Mouse (Mus musculus): ENCODE measurements at regions not wholly inside any gene's neighbourhood (a gene's known extent, or its start where the extent isn't known, plus 50 kb on each side); places are given as distances from the start of the nearest gene placed in this dataset.

DNA sequence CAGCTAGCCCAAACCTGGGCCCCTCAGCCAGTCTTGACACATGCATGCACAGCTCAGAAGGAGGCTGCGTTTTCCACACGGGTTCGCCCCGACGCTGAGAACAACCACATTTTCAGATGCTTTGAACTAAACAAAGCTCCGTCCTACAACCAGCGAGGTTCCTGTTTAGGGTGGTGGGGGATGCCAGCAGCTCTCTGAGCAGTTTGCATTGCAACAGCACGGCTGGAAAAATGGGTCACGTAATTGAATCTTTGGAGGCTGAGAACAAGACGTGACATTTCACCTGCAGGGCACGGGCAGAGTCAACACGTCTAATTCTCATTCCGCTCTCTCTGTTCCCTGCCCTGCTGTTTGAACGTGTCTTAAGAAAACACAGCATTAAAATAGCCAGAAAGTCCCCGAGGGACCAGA lies 119.2 kb downstream of the Syk start:
- no peak for DNase-seq (ENCODE audit: low spot score in 2 of 2)

- DNase-seq (ENCODE audit: low spot score in 2 of 2): no peak
Measured at GRCm38 (mm10) chr13:52703401-52704164, 120.6 kb downstream of the Syk start.

DNA sequence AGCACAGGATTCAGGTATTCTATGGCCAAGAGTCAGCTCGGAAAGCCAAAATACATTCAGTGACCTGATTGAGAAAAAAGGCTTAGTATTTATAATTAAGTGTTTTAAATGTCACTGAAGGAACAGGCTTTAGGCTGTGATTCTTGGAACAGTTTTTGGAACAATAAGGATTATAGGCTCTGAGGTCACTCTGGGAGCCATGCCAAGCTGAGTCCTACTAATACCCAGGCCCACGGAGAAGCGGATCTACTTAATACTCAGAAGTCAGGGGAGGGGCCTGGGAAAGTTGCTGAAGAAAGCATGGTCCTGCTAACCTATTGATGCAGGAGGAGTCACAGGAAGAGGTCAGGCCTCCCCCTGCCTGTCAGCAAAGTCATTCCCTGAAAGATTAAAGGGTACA lies 121.7 kb downstream of the Syk start:
- DNase-seq (ENCODE audit: low spot score in 2 of 2): no peak

DNA sequence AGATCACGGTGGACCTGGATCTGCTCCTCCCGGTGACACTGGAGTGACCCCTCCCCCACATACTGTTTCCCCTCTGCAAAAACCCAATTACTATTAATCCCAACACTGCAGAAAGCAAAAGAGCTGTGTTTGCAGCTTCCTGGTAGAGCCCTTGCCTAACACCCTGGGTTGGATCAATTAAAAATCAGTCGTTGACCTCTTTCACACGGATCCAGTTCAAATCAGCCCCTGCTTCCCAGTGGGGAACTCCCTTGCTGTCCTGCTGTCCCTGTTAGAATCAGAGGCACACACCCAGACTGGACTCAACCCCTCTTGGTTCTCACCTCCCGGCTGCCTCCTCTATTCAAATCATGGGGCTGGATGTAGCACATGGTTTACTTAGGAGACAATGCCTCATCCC lies 126.6 kb downstream of the Syk start:
- no peak for DNase-seq (ENCODE audit: low spot score in 2 of 2)

- peak; percentile 46 to 84 for DNase-seq (ENCODE audit: low spot score in 2 of 2)
Measured at GRCm38 (mm10) chr13:52711713-52712369, 128.9 kb downstream of the Syk start.

GRCm38 (mm10) chr13:52721463-52721862 lies 138.5 kb downstream of the Syk start:
- DNase-seq (ENCODE audit: low spot score in 2 of 2): no peak

GRCm38 (mm10) chr13:52722718-52723117 lies 139.7 kb downstream of the Syk start:
- no peak for DNase-seq (ENCODE audit: low spot score in 2 of 2)

DNA sequence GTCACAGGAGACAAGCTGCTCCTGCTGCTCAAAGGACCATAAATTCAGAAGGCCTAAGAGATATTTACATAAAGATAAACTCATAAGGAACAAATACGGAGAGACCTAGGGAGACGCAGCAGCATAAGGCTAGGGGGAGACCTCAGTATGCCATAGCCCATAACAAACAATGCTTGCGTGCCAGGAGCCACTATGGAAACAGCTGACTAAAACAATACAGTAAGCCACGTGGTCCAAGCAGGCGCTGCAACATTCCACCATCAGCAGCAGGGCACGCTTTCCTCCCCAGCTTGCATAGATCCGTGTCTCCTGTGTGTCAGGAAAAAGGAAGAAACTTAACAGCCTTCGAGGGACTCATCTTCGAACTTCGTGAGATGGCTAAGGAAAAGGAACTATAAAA lies 143.1 kb downstream of the Syk start:
- no peak for DNase-seq (ENCODE audit: low spot score in 2 of 2)

- no peak for DNase-seq (ENCODE audit: low spot score in 2 of 2)
Measured at GRCm38 (mm10) chr13:52726525-52726924, 143.6 kb downstream of the Syk start.

DNA sequence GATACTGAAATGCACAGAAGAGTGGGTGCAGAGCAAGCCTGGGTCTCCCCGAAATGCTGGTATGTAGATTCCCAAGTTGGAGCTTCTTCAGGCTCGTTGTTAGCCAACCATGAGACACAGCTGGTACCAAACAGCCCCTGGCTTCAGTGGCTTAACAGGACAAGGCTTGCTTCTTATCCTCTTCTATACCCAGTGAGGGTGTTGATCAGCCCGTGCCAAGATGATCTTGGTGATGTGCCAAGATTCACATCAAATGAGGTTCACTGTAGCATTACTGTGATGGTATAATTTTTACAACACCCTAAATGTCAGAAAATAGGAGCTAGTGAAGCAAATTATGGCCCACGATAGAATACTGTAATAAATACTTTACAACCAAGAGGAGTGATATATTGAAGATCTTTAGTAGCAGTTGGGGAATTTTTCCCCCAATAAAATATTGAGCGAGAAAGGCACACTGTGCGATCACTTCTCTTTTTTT lies 152.5 kb downstream of the Syk start:
- DNase-seq (ENCODE audit: low spot score in 2 of 2): no peak

DNA sequence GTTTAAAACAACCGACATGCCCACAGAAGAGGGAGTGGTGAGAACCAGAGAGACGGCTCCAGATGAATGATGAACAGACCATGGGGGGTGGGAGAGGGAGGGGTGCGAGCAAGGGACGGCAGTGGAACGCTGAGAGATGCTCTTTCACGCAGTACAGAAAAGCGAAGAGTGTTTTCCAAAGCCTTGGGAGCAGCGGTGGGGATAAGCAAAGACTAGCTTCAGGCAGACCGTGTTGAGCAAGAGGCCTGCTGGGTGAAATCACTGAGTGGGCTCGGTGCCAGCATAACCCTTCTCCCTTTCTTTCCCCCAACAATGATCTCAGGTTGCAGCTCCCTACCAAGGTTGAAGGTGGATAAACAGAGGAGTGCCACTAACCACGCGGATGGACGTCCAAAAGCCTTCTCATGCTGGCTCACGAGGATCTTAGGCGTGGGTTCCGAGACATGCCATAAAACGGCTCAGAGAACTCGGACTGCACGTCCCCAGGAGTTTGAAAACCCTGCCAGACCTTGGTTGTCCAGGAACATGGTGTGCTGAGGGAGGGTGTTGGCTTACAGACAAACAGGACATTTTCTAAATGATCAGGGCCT lies 153.1 kb downstream of the Syk start:
- DNase-seq (ENCODE audit: low spot score in 2 of 2): no peak

GRCm38 (mm10) chr13:52738095-52738660 lies 155.2 kb downstream of the Syk start:
- no peak for DNase-seq (ENCODE audit: low spot score in 2 of 2)

DNA sequence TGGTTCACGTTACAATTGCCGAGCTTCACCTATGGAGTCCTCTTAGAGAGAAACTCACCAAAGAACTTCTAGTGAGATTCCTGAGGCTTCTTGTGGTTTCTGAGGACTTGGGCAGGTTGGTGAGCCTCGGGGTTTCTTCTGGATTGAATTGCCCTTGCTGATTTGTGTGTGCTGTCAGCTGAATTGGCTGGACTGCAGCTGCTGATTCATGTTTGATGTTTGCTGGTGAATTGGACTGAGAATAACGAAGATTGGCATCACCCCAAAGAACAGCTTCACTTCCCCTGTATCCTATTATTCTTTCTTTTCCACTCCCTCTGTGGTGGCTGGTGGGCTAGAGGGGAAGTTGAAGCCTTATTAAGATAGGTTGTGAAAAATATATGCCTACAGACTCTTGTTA lies 158.4 kb downstream of the Syk start:
- DNase-seq (ENCODE audit: low spot score in 2 of 2): no peak

DNA sequence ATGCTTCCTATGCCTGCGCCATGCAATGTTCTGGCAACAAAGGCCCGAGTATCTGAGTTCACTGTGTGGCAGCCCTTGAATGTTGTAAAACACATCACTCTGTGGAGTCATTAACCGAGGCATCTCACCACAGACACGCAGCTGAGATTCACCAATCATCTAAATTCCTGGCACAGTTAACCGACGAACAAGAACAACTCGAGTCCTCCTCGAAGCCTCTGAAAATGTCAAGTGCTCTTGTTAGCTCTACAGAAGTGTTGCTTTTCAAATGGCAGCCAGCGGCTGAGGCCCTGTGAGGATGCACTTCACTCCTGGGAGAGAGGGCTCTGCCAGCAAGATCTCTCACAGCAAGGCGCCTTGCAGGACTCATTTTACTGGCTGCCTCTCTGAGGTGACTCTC lies 173.0 kb downstream of the Syk start:
- DNase-seq (ENCODE audit: low spot score in 2 of 2): no peak

GRCm38 (mm10) chr13:52765508-52766181 lies 163.8 kb downstream of the Auh start:
- peak; percentile 22 to 54 for DNase-seq (ENCODE audit: low spot score in 2 of 2)

DNA sequence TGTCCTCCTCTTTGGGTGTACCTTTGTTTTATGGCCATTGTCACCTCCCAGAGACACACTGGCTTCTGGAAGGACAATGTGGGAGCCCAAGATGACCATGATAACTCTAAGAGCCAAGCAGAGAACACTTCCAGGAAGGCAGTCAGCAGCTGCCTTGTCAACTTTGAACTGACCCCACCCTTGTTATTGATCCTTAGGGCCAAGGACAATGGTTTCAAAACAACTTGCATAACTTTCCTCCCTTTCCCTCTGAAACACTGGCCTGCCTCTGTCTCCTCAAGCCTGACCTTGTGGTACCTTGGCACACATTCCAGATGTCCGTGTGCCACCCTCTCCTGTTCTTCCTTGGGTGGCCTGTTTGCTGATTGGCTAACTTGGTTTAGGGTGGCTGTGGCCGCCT lies 163.2 kb downstream of the Auh start:
- no peak for DNase-seq (ENCODE audit: low spot score in 2 of 2)

- peak in 1 of 2 experiments; percentile 13 for DNase-seq (ENCODE audit: low spot score in 2 of 2)
Measured at GRCm38 (mm10) chr13:52769956-52770355, 159.5 kb downstream of the Auh start.

- DNase-seq (ENCODE audit: low spot score in 2 of 2): no peak
Measured at GRCm38 (mm10) chr13:52771518-52771917, 158.0 kb downstream of the Auh start.

DNA sequence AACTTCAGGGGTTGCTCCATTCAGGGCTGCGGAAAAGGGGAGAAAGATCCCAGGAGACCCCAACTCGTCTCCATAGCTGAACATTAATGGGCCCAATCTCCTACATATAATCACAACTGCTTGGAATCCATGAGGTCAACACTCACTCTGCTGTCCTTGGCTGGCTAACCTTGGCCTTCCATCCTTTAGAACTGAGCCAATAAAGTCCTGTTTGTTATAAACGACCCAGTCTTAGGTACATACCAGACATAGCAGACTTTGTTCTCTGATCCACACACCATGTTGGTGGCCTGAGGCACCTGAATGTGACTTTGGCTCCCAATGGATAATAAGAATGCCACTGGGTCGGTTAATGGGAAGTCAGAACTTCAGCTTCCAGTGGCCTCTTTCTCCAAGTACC lies 157.4 kb downstream of the Auh start:
- DNase-seq (ENCODE audit: low spot score in 2 of 2): no peak

DNA sequence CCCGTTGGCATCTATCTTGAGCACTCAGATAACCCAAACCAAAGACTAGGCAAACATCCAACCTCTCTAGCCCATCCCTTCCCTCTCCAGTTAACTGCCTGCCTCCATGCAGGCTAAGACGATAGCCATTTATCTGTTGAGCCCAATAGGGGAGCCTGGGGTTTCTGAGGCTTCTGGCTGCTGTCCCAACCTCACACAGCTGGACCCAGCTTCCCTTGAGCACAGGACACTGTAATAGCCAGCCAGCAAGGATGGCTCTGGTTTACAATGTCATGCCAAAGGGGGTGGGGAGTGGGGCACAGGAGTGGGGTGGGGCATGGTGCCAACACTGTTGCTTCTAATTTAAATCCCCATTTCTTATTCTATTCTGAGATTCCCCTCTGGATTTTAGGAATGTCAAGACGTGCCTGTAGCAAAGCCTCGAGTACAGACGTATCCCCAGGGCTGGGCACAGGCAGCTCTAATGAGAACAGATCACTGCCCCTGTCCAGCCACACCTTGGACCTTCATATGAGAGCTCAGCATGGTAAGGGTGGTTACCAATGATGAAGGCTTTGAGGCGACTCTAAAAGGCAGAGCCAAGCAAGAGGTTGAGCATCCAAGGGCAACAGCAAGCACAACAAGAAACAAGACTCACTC lies 152.0 kb downstream of the Auh start:
- no peak for DNase-seq (ENCODE audit: low spot score in 2 of 2)

GRCm38 (mm10) chr13:52778848-52779247 lies 150.6 kb downstream of the Auh start:
- no peak for DNase-seq (ENCODE audit: low spot score in 2 of 2)

Data from layer of hippocampus, adult 18-20 months (tissue).